Mouse (Mus musculus) heart, adult 2 months (tissue): ENCODE results near the gene C2cd5. TPM values are rescaled to one million over a fixed set of nuclear protein-coding genes. Genes with fewer than 3 reads are reported as not detected.

ENCODE experiments used
- DNase-seq, 2 experiments: peaks; one replicate each; pipeline ENCODE4 v3.0.0; 2021
- H3K27ac ChIP-seq: fragments of 200-600 bp; 2 replicates; pipeline ENCODE4 v1.8.1; 2022
- H3K27me3 ChIP-seq: fragments of 200-500 bp; 2 replicates; pipeline ENCODE4 v1.6.1; 2012; ENCODE audit warnings: mild to moderate bottlenecking, low read length, inconsistent platforms, mixed read lengths; ENCODE audit not compliant: control insufficient read depth, insufficient read depth
- H3K36me3 ChIP-seq: fragments of 200-500 bp; 2 replicates; pipeline ENCODE4 v1.6.1; 2012; ENCODE audit warnings: low read length, inconsistent platforms; ENCODE audit not compliant: control insufficient read depth, insufficient read depth
- H3K4me1 ChIP-seq: fragments of 200-500 bp; 2 replicates; pipeline ENCODE4 v1.6.1; 2011; ENCODE audit warnings: low read length; ENCODE audit not compliant: control insufficient read depth, insufficient read depth
- H3K4me3 ChIP-seq: fragments of 200-600 bp; 2 replicates; pipeline ENCODE4 v1.8.1; 2022
- H3K79me2 ChIP-seq: fragments of 200-500 bp; replicated peaks from 2 replicates; pipeline ENCODE4 v1.6.1; 2012; ENCODE audit warnings: mild to moderate bottlenecking, inconsistent platforms, low read length, moderate library complexity, mixed read lengths; ENCODE audit not compliant: control insufficient read depth, insufficient read depth
- H3K9ac ChIP-seq: fragments of 200-500 bp; 2 replicates; pipeline ENCODE4 v1.6.1; 2012; ENCODE audit warnings: low read depth, mild to moderate bottlenecking, control low read depth, inconsistent platforms, low read length, mixed read lengths
- CTCF ChIP-seq: fragments of 200-600 bp; IDR thresholded peaks from 2 replicates; pipeline ENCODE4 v1.8.1; 2022; ENCODE audit warnings: antibody characterized with exemption, mild to moderate bottlenecking, moderate library complexity
- EP300 ChIP-seq: fragments of 200-500 bp; IDR thresholded peaks from 2 replicates; pipeline ENCODE4 v1.6.1; 2011; ENCODE audit warnings: low read depth, low read length, control low read depth; ENCODE audit not compliant: insufficient read depth
- POLR2A ChIP-seq: fragments of 200-500 bp; IDR thresholded peaks from 2 replicates; pipeline ENCODE4 v1.6.1; 2011; ENCODE audit warnings: mild to moderate bottlenecking, low read depth, low read length, control low read depth; ENCODE audit not compliant: insufficient read depth
- WGBS: fragments of 180-500 bp; shearing (Covaris S2); methylation state at CpG from one replicate; pipeline ENCODE4 v1.1.7; 2018; 5-methylcytosine and 5-hydroxymethylcytosine counted together
- intact Hi-C: fragments of 180-260 bp; cut with DNase I; formaldehyde crosslinking; loops from one replicate; pipeline ENCODE4 v1.15.1; 2025
- polyA plus RNA-seq: library from polyadenylated mRNA; depleted of rRNA; stranded (reverse); fragments of >200 nt; gene quantifications from 2 replicates; pipeline ENCODE4 v1.2.3, GENCODE M21; 2012
- total RNA-seq, 2 experiments: library from RNA; stranded (reverse); gene quantifications; 2 replicates each; pipeline ENCODE4 v1.2.3; 2021

C2cd5 gene
- total and polyA plus RNA-seq, 3 experiments = 8.6 to 10.7 (median 9.9) TPM

- Histone ChIP-seq H3K4me3 (no peak overlapping the region), H3K79me2 (no peaks in the 10 kb centered on the region), H3K36me3 (no peaks in the 10 kb centered on the region), H3K27me3 (no peaks in the 10 kb centered on the region), H3K9ac (no peak overlapping the region), H3K27ac (no peak overlapping the region), H3K4me1 (no peaks in the 10 kb centered on the region)
- no peak for DNase-seq
- 86% methylated on average over 7 of the region's 7 CpGs for WGBS
- TF ChIP-seq POLR2A (no peak), EP300 (no peak), CTCF (no peak)
- intact Hi-C loops = no loop called here
Observed at GRCm38 (mm10) chr6:143129466-143129865, 29.5 kb upstream of the C2cd5 start.

GRCm38 (mm10) chr6:143125721-143126120 is 25.8 kb upstream of the C2cd5 start:
- TF ChIP-seq CTCF (no peak), POLR2A (no peak), EP300 (no peak)
- H3K79me2 ChIP-seq = no peaks in the 10 kb centered on the region
- no peaks in the 10 kb centered on the region for H3K36me3 ChIP-seq
- no peaks in the 10 kb centered on the region for H3K27me3 ChIP-seq
- no peak overlapping the region for H3K4me3 ChIP-seq
- no peak for DNase-seq
- H3K9ac ChIP-seq = no peak overlapping the region
- no peaks in the 10 kb centered on the region for H3K4me1 ChIP-seq
- intact Hi-C loops = no loop called here
- H3K27ac ChIP-seq = no peak overlapping the region

GRCm38 (mm10) chr6:143119325-143119724 is 19.4 kb upstream of the C2cd5 start:
- 87% methylated on average over 6 of the region's 6 CpGs for WGBS
- Histone ChIP-seq H3K27me3 (no peaks in the 10 kb centered on the region), H3K4me3 (no peak overlapping the region), H3K36me3 (no peaks in the 10 kb centered on the region), H3K9ac (no peak overlapping the region), H3K27ac (no peak overlapping the region), H3K79me2 (no peaks in the 10 kb centered on the region), H3K4me1 (peaks cover 3% of the 10 kb centered on the region; the same call in 1 of the 2 replicates)
- intact Hi-C loops = no loop called here
- TF ChIP-seq POLR2A (no peak), EP300 (no peak), CTCF (no peak)
- DNase-seq = no peak

- intact Hi-C loops = no loop called here
- Histone ChIP-seq H3K4me1 (peaks cover 3% of the 10 kb centered on the region; the same call in 1 of the 2 replicates), H3K27ac (no peak overlapping the region), H3K36me3 (no peaks in the 10 kb centered on the region), H3K9ac (no peak overlapping the region), H3K79me2 (no peaks in the 10 kb centered on the region), H3K27me3 (no peaks in the 10 kb centered on the region), H3K4me3 (no peak overlapping the region)
- no peak for DNase-seq
- no peak for TF ChIP-seq CTCF
- no peak for TF ChIP-seq EP300
- no peak for TF ChIP-seq POLR2A
- WGBS = 64% methylated on average over 6 of the region's 6 CpGs
Observed at GRCm38 (mm10) chr6:143116779-143117178, 16.8 kb upstream of the C2cd5 start.

DNA sequence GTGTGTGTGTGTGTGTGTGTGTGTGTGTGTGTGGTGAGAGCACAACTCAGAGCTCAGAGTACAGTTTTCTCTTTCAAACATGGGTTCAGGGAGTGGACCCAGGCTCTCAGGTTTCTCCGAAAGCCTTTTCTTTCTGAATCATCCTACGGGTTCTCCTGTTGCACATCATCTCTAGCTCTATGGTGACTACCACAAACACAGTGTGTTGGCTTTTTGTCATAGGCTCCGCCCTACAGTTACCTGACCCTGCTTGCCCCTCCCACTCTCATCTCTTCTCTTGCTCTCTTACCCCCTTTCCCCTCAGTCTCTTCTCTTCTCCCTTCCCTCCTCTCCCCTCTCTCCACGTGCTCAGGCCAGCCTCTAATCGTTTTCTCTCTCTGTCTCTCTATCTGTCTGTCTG is 15.6 kb upstream of the C2cd5 start:
- H3K4me3 ChIP-seq = no peak overlapping the region
- H3K4me1 ChIP-seq = peaks cover 3% of the 10 kb centered on the region; the same call in 1 of the 2 replicates
- WGBS = 65% methylated on average over 5 of the region's 5 CpGs
- intact Hi-C loops = no loop called here
- DNase-seq = no peak
- H3K79me2 ChIP-seq = no peaks in the 10 kb centered on the region
- H3K9ac ChIP-seq = no peak overlapping the region
- H3K27me3 ChIP-seq = no peaks in the 10 kb centered on the region
- H3K27ac ChIP-seq = no peak overlapping the region
- H3K36me3 ChIP-seq = no peaks in the 10 kb centered on the region
- TF ChIP-seq POLR2A = no peak
- TF ChIP-seq EP300 = no peak
- TF ChIP-seq CTCF = no peak

DNA sequence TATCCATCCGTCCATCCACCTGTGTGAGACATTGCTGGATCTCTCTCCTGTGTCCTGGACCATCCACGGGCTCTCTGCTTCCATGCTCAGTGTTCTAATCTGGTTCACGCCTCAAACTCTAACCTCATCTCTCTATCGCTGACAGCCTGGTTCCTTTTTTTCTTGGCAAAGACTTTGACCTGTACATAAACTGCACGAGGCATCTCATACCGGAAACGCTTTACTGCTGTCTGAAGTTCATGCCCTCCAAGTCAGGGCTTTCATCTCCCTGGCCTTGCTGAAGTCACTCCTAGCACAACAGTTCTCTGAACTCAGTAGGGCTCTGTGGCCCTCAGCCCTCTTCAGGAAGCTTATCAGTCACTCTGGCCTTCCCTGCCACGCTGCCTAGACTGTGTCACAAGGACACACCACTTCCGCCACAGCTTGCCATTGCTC is 15.1 kb upstream of the C2cd5 start:
- TF ChIP-seq CTCF (no peak), EP300 (no peak), POLR2A (no peak)
- no peaks in the 10 kb centered on the region for H3K27me3 ChIP-seq
- H3K27ac ChIP-seq = no peak overlapping the region
- no peaks in the 10 kb centered on the region for H3K36me3 ChIP-seq
- peaks cover 3% of the 10 kb centered on the region; the same call in 1 of the 2 replicates for H3K4me1 ChIP-seq
- no peak overlapping the region for H3K9ac ChIP-seq
- no peaks in the 10 kb centered on the region for H3K79me2 ChIP-seq
- intact Hi-C loops = no loop called here
- DNase-seq = peak in 1 of 2 experiments; percentile 26
- WGBS = 19% methylated on average over 9 of the region's 9 CpGs
- H3K4me3 ChIP-seq = no peak overlapping the region
